ENCODE assay signal across 27 mouse cellular contexts in genomic region chr16:38414953-38415352, GRCm38 (mm10). TPM values are rescaled to one million over a fixed set of nuclear protein-coding genes. Genes with fewer than 3 reads are reported as not detected.
"Had no signal": no experiment of that assay in that cellular context is flagged by ENCODE, and none has a peak within 500 bp of the region (broad histone marks: within the 10 kb centered on the region; RNA-seq: fewer than 3 reads in every experiment).

No protein-coding gene starts in this region.

- DNase-seq: gastrocnemius, adult 2 months; gastrocnemius, postnatal 10 days; gastrocnemius, postnatal 25 days; heart, adult 11 months; heart, adult 2 months; heart, postnatal 14 days; heart, postnatal 36 days; kidney, adult 11 months; kidney, adult 2 months; kidney, postnatal 10 days; kidney, postnatal 25 days; kidney, postnatal 4 days; liver; liver, embryonic 13.5 days had no signal

- ATAC-seq: hindbrain, postnatal 0 days; intestine, embryonic 16.5 days had no signal

- H3K4me2 ChIP-seq: heart, embryonic 11.5 days; heart, embryonic 13.5 days; heart, embryonic 15.5 days; hindbrain, embryonic 13.5 days; hindbrain, embryonic 15.5 days; limb, embryonic 12.5 days; liver, embryonic 11.5 days; liver, embryonic 13.5 days had no signal

- H3K36me3 ChIP-seq: heart, embryonic 13.5 days; heart, embryonic 15.5 days; hindbrain, embryonic 13.5 days; hindbrain, embryonic 15.5 days; limb, embryonic 10.5 days; limb, embryonic 12.5 days; liver, embryonic 13.5 days had no signal

- H3K27ac ChIP-seq: gastrocnemius, adult 2 months; heart, adult 2 months; heart, embryonic 13.5 days; heart, embryonic 15.5 days; hindbrain, embryonic 13.5 days; hindbrain, embryonic 15.5 days; hindbrain, postnatal 0 days; layer of hippocampus, adult 2 months; left cerebral cortex, adult 2 months; limb, embryonic 10.5 days; limb, embryonic 12.5 days; liver, embryonic 13.5 days had no signal

- H3K9me3 ChIP-seq: heart, embryonic 13.5 days; heart, embryonic 15.5 days; hindbrain, embryonic 13.5 days; hindbrain, embryonic 15.5 days; limb, embryonic 10.5 days; limb, embryonic 12.5 days; liver, embryonic 13.5 days had no signal

- H3K27me3 ChIP-seq: heart, embryonic 13.5 days; heart, embryonic 15.5 days; hindbrain, embryonic 13.5 days; hindbrain, embryonic 15.5 days; limb, embryonic 12.5 days; liver, embryonic 13.5 days had no signal

- H3K4me1 ChIP-seq: heart, embryonic 13.5 days; heart, embryonic 15.5 days; hindbrain, embryonic 13.5 days; hindbrain, embryonic 15.5 days; limb, embryonic 10.5 days; limb, embryonic 12.5 days; liver, embryonic 13.5 days had no signal

- H3K4me3 ChIP-seq: gastrocnemius, adult 2 months; heart, adult 2 months; heart, embryonic 13.5 days; heart, embryonic 15.5 days; hindbrain, embryonic 13.5 days; hindbrain, embryonic 15.5 days; layer of hippocampus, adult 2 months; left cerebral cortex, adult 2 months; limb, embryonic 10.5 days; limb, embryonic 12.5 days; liver, embryonic 13.5 days had no signal

- H3K9ac ChIP-seq: heart, embryonic 13.5 days; heart, embryonic 15.5 days; hindbrain, embryonic 13.5 days; hindbrain, embryonic 15.5 days; limb, embryonic 12.5 days; liver, embryonic 13.5 days had no signal

RNA-seq across cellular contexts. Expression of gene Pla1a, which starts 18.0 kb away (rescaled TPM):
- total RNA-seq: hematopoietic stem cell, adult 5-6 weeks had no signal

RNA-seq across cellular contexts. Expression of gene Cd80, which starts 40.4 kb away (rescaled TPM):
- total RNA-seq: hematopoietic stem cell, adult 5-6 weeks had no signal
